Mouse (Mus musculus): ENCODE results near the gene Zfp992. TPM values are rescaled to one million over a fixed set of nuclear protein-coding genes. Genes with fewer than 3 reads are reported as not detected.
"Not testable (repeated sequence)": the region's sequence is repeated elsewhere in the genome, so short reads cannot be mapped to it uniquely, and the experiment has no call there.

Gene Zfp992
- polyA plus RNA-seq, 1 experiment from 2014 or later: 4.1 TPM

GRCm38 (mm10) chr4:146449711-146450110 is 888 bp downstream of the Zfp992 start:
- H3K4me3 ChIP-seq (ENCODE audit: low read depth, low read length); H3K27ac ChIP-seq (ENCODE audit: low read depth, low read length); H3K4me1 ChIP-seq (ENCODE audit: control insufficient read depth, insufficient read depth, low read length); DNase-seq (ENCODE audit: low spot score); H3K36me3 ChIP-seq (ENCODE audit: control insufficient read depth, insufficient read depth, low read length); H3K27me3 ChIP-seq (ENCODE audit: control insufficient read depth, insufficient read depth, low read length); H3K9ac ChIP-seq (ENCODE audit: low read length); H3K4me2 ChIP-seq (ENCODE audit: low read depth): not testable (repeated sequence)
- ATAC-seq (ENCODE audit: insufficient read depth, low FRiP score, low TSS enrichment): 0 out of 2 replicates have a peak, but pooled peaks have one; percentile 20
- peaks cover 22% of the 10 kb centered on the region for H3K9me3 ChIP-seq (ENCODE audit: control insufficient read depth, low read length)
- WGBS: 90% methylated on average over 5 of the region's 5 CpGs

- WGBS: 89% methylated on average over 2 of the region's 2 CpGs
- peaks cover 41% of the 10 kb centered on the region for H3K9me3 ChIP-seq (ENCODE audit: control insufficient read depth, low read length)
Observed at GRCm38 (mm10) chr4:146452576-146452975, 3.8 kb downstream of the Zfp992 start.

GRCm38 (mm10) chr4:146454170-146454569 is 5.3 kb downstream of the Zfp992 start:
- H3K4me2 ChIP-seq (ENCODE audit: low read depth); H3K36me3 ChIP-seq (ENCODE audit: control insufficient read depth, insufficient read depth, low read length); ATAC-seq (ENCODE audit: insufficient read depth, low FRiP score, low TSS enrichment); H3K27me3 ChIP-seq (ENCODE audit: control insufficient read depth, insufficient read depth, low read length); H3K4me1 ChIP-seq (ENCODE audit: control insufficient read depth, insufficient read depth, low read length); H3K4me3 ChIP-seq (ENCODE audit: low read depth, low read length); DNase-seq (ENCODE audit: low spot score); H3K27ac ChIP-seq (ENCODE audit: low read depth, low read length); H3K9ac ChIP-seq (ENCODE audit: low read length): not testable (repeated sequence)
- H3K9me3 ChIP-seq (ENCODE audit: control insufficient read depth, low read length): peaks cover 36% of the 10 kb centered on the region
- WGBS: 71% methylated on average over 1 of the region's 1 CpGs

More at GRCm38 (mm10) chr4:146452576-146452975, 3.8 kb downstream of the Zfp992 start:
- DNase-seq (ENCODE audit: low spot score); H3K27me3 ChIP-seq (ENCODE audit: control insufficient read depth, insufficient read depth, low read length); H3K9ac ChIP-seq (ENCODE audit: low read length); H3K27ac ChIP-seq (ENCODE audit: low read depth, low read length); H3K4me2 ChIP-seq (ENCODE audit: low read depth); ATAC-seq (ENCODE audit: insufficient read depth, low FRiP score, low TSS enrichment); H3K4me1 ChIP-seq (ENCODE audit: control insufficient read depth, insufficient read depth, low read length); H3K36me3 ChIP-seq (ENCODE audit: control insufficient read depth, insufficient read depth, low read length); H3K4me3 ChIP-seq (ENCODE audit: low read depth, low read length): not testable (repeated sequence)

- DNase-seq (ENCODE audit: low spot score) (no peak), ATAC-seq (ENCODE audit: insufficient read depth, low FRiP score, low TSS enrichment) (0 out of 2 replicates have a peak, but pooled peaks have one; percentile 0)
- Histone ChIP-seq H3K4me3 (ENCODE audit: low read depth, low read length) (no peak overlapping the region), H3K9ac (ENCODE audit: low read length) (no peak overlapping the region), H3K4me1 (ENCODE audit: control insufficient read depth, insufficient read depth, low read length) (no peaks in the 10 kb centered on the region), H3K9me3 (ENCODE audit: control insufficient read depth, low read length) (peaks cover 36% of the 10 kb centered on the region), H3K4me2 (ENCODE audit: low read depth) (no peak overlapping the region), H3K27ac (ENCODE audit: low read depth, low read length) (no peak overlapping the region), H3K27me3 (ENCODE audit: control insufficient read depth, insufficient read depth, low read length) (no peaks in the 10 kb centered on the region), H3K36me3 (ENCODE audit: control insufficient read depth, insufficient read depth, low read length) (no peaks in the 10 kb centered on the region; the same call in 1 of the 2 replicates)
- 52% methylated on average over 2 of the region's 2 CpGs for WGBS
Observed at GRCm38 (mm10) chr4:146454896-146455295, 6.1 kb downstream of the Zfp992 start.

- no peaks in the 10 kb centered on the region for H3K27me3 ChIP-seq (ENCODE audit: control insufficient read depth, insufficient read depth, low read length)
- DNase-seq (ENCODE audit: low spot score): no peak
Observed at GRCm38 (mm10) chr4:146455321-146455721, 6.5 kb downstream of the Zfp992 start.

GRCm38 (mm10) chr4:146456061-146456726 is 7.4 kb downstream of the Zfp992 start:
- Histone ChIP-seq H3K4me3 (ENCODE audit: low read depth, low read length) (no peak overlapping the region), H3K4me1 (ENCODE audit: control insufficient read depth, insufficient read depth, low read length) (no peaks in the 10 kb centered on the region), H3K9ac (ENCODE audit: low read length) (no peak overlapping the region), H3K4me2 (ENCODE audit: low read depth) (no peak overlapping the region), H3K9me3 (ENCODE audit: control insufficient read depth, low read length) (peaks cover 38% of the 10 kb centered on the region), H3K36me3 (ENCODE audit: control insufficient read depth, insufficient read depth, low read length) (no peaks in the 10 kb centered on the region; the same call in 1 of the 2 replicates), H3K27ac (ENCODE audit: low read depth, low read length) (no peak overlapping the region), H3K27me3 (ENCODE audit: control insufficient read depth, insufficient read depth, low read length) (no peaks in the 10 kb centered on the region)
- DNase-seq (ENCODE audit: low spot score) (peak; percentile 7), ATAC-seq (ENCODE audit: insufficient read depth, low FRiP score, low TSS enrichment) (no peak)
- WGBS: 77% methylated on average over 4 of the region's 4 CpGs

More at GRCm38 (mm10) chr4:146455321-146455721, 6.5 kb downstream of the Zfp992 start:
- Histone ChIP-seq H3K9me3 (ENCODE audit: control insufficient read depth, low read length) (peaks cover 36% of the 10 kb centered on the region), H3K9ac (ENCODE audit: low read length) (no peak overlapping the region), H3K27ac (ENCODE audit: low read depth, low read length) (no peak overlapping the region), H3K36me3 (ENCODE audit: control insufficient read depth, insufficient read depth, low read length) (no peaks in the 10 kb centered on the region; the same call in 1 of the 2 replicates), H3K4me2 (ENCODE audit: low read depth) (no peak overlapping the region), H3K4me1 (ENCODE audit: control insufficient read depth, insufficient read depth, low read length) (no peaks in the 10 kb centered on the region), H3K4me3 (ENCODE audit: low read depth, low read length) (no peak overlapping the region)
- 94% methylated on average over 7 of the region's 7 CpGs for WGBS
- ATAC-seq (ENCODE audit: insufficient read depth, low FRiP score, low TSS enrichment): peak; percentile 12; the same call in 1 of the 2 replicates

GRCm38 (mm10) chr4:146457126-146457525 is 8.3 kb downstream of the Zfp992 start:
- Histone ChIP-seq H3K27me3 (ENCODE audit: control insufficient read depth, insufficient read depth, low read length) (no peaks in the 10 kb centered on the region), H3K9me3 (ENCODE audit: control insufficient read depth, low read length) (peaks cover 38% of the 10 kb centered on the region), H3K9ac (ENCODE audit: low read length) (no peak overlapping the region), H3K4me3 (ENCODE audit: low read depth, low read length) (no peak overlapping the region), H3K4me1 (ENCODE audit: control insufficient read depth, insufficient read depth, low read length) (no peaks in the 10 kb centered on the region), H3K4me2 (ENCODE audit: low read depth) (no peak overlapping the region), H3K36me3 (ENCODE audit: control insufficient read depth, insufficient read depth, low read length) (no peaks in the 10 kb centered on the region; the same call in 1 of the 2 replicates), H3K27ac (ENCODE audit: low read depth, low read length) (no peak overlapping the region)
- ATAC-seq (ENCODE audit: insufficient read depth, low FRiP score, low TSS enrichment): 0 out of 2 replicates have a peak, but pooled peaks have one; percentile 2
- 78% methylated on average over 2 of the region's 2 CpGs for WGBS
- DNase-seq (ENCODE audit: low spot score): peak; percentile 7

GRCm38 (mm10) chr4:146457720-146458119 is 8.9 kb downstream of the Zfp992 start:
- Histone ChIP-seq H3K4me3 (ENCODE audit: low read depth, low read length) (no peak overlapping the region), H3K4me2 (ENCODE audit: low read depth) (no peak overlapping the region), H3K27ac (ENCODE audit: low read depth, low read length) (no peak overlapping the region), H3K9ac (ENCODE audit: low read length) (no peak overlapping the region), H3K4me1 (ENCODE audit: control insufficient read depth, insufficient read depth, low read length) (no peaks in the 10 kb centered on the region), H3K27me3 (ENCODE audit: control insufficient read depth, insufficient read depth, low read length) (no peaks in the 10 kb centered on the region), H3K36me3 (ENCODE audit: control insufficient read depth, insufficient read depth, low read length) (no peaks in the 10 kb centered on the region; the same call in 1 of the 2 replicates), H3K9me3 (ENCODE audit: control insufficient read depth, low read length) (peaks cover 35% of the 10 kb centered on the region)
- 73% methylated on average over 1 of the region's 1 CpGs for WGBS
- DNase-seq (ENCODE audit: low spot score): peak; percentile 8
- no peak for ATAC-seq (ENCODE audit: insufficient read depth, low FRiP score, low TSS enrichment)

- H3K36me3 ChIP-seq (ENCODE audit: control insufficient read depth, insufficient read depth, low read length); H3K4me2 ChIP-seq (ENCODE audit: low read depth); H3K27ac ChIP-seq (ENCODE audit: low read depth, low read length); ATAC-seq (ENCODE audit: insufficient read depth, low FRiP score, low TSS enrichment); H3K4me3 ChIP-seq (ENCODE audit: low read depth, low read length); H3K4me1 ChIP-seq (ENCODE audit: control insufficient read depth, insufficient read depth, low read length); H3K27me3 ChIP-seq (ENCODE audit: control insufficient read depth, insufficient read depth, low read length); H3K9ac ChIP-seq (ENCODE audit: low read length): not testable (repeated sequence)
- DNase-seq (ENCODE audit: low spot score): peak; percentile 7
- H3K9me3 ChIP-seq (ENCODE audit: control insufficient read depth, low read length): peaks cover 30% of the 10 kb centered on the region
- WGBS: 85% methylated on average over 5 of the region's 5 CpGs
Observed at GRCm38 (mm10) chr4:146459822-146460221, 11.0 kb downstream of the Zfp992 start.

Measured in neural tube, embryonic 11.5 days (tissue).